Mouse (Mus musculus): ENCODE results near the gene Sdc1. TPM values are rescaled to one million over a fixed set of nuclear protein-coding genes. Genes with fewer than 3 reads are reported as not detected.

The Sdc1 gene
- polyA plus RNA-seq, 1 experiment from 2014 or later = 184 TPM

GRCm38 (mm10) chr12:8829032-8829660, 58.0 kb downstream of the Sdc1 start:
- Histone ChIP-seq H3K4me1 (no peaks in the 10 kb centered on the region), H3K4me3 (no peak overlapping the region), H3K36me3 (no peaks in the 10 kb centered on the region), H3K9me3 (no peaks in the 10 kb centered on the region), H3K27me3 (no peaks in the 10 kb centered on the region), H3K4me2 (replicated peaks) (no peak overlapping the region), H3K9ac (no peak overlapping the region), H3K27ac (no peak overlapping the region)
- no peak for ATAC-seq (ENCODE audit: insufficient number of reproducible peaks, insufficient read depth, low FRiP score, low TSS enrichment)
- 65% methylated on average over 13 of the region's 13 CpGs for WGBS

GRCm38 (mm10) chr12:8829661-8830040, 58.5 kb downstream of the Sdc1 start:
- H3K4me1 ChIP-seq = no peaks in the 10 kb centered on the region
- H3K27me3 ChIP-seq = no peaks in the 10 kb centered on the region
- no peaks in the 10 kb centered on the region for H3K9me3 ChIP-seq
- H3K9ac ChIP-seq = no peak overlapping the region
- no peaks in the 10 kb centered on the region for H3K36me3 ChIP-seq
- 99% methylated on average over 5 of the region's 5 CpGs for WGBS
- ATAC-seq (ENCODE audit: insufficient number of reproducible peaks, insufficient read depth, low FRiP score, low TSS enrichment) = no peak
- H3K27ac ChIP-seq = no peak overlapping the region
- no peak overlapping the region for H3K4me2 ChIP-seq (replicated peaks)
- no peak overlapping the region for H3K4me3 ChIP-seq

GRCm38 (mm10) chr12:8830967-8831635, 60.0 kb downstream of the Sdc1 start:
- Histone ChIP-seq H3K27ac (no peak overlapping the region), H3K9ac (no peak overlapping the region), H3K4me1 (no peaks in the 10 kb centered on the region), H3K27me3 (no peaks in the 10 kb centered on the region), H3K9me3 (no peaks in the 10 kb centered on the region), H3K36me3 (no peaks in the 10 kb centered on the region), H3K4me3 (no peak overlapping the region), H3K4me2 (replicated peaks) (no peak overlapping the region)
- WGBS = 73% methylated on average over 6 of the region's 6 CpGs
- ATAC-seq (ENCODE audit: insufficient number of reproducible peaks, insufficient read depth, low FRiP score, low TSS enrichment) = no peak

- no peaks in the 10 kb centered on the region for H3K9me3 ChIP-seq
- no peak overlapping the region for H3K9ac ChIP-seq
- no peaks in the 10 kb centered on the region for H3K36me3 ChIP-seq
- 89% methylated on average over 6 of the region's 6 CpGs for WGBS
- no peak overlapping the region for H3K27ac ChIP-seq
- no peaks in the 10 kb centered on the region for H3K27me3 ChIP-seq
- H3K4me1 ChIP-seq = no peaks in the 10 kb centered on the region
- H3K4me3 ChIP-seq = no peak overlapping the region
- no peak overlapping the region for H3K4me2 ChIP-seq (replicated peaks)
- no peak for ATAC-seq (ENCODE audit: insufficient number of reproducible peaks, insufficient read depth, low FRiP score, low TSS enrichment)
These were observed 60.6 kb downstream of the Sdc1 start for GRCm38 (mm10) chr12:8831710-8832109.

GRCm38 (mm10) chr12:8840782-8841325, 69.7 kb downstream of the Sdc1 start:
- no peak overlapping the region for H3K27ac ChIP-seq
- no peaks in the 10 kb centered on the region for H3K27me3 ChIP-seq
- no peaks in the 10 kb centered on the region for H3K9me3 ChIP-seq
- WGBS = 61% methylated on average over 7 of the region's 7 CpGs
- no peak overlapping the region for H3K9ac ChIP-seq
- no peaks in the 10 kb centered on the region for H3K36me3 ChIP-seq
- H3K4me2 ChIP-seq (replicated peaks) = no peak overlapping the region
- peaks cover 5% of the 10 kb centered on the region; the same call in 1 of the 2 replicates for H3K4me1 ChIP-seq
- no peak overlapping the region for H3K4me3 ChIP-seq
- ATAC-seq (ENCODE audit: insufficient number of reproducible peaks, insufficient read depth, low FRiP score, low TSS enrichment) = no peak

GRCm38 (mm10) chr12:8842725-8843124, 71.6 kb downstream of the Sdc1 start:
- H3K4me3 ChIP-seq = no peak overlapping the region
- H3K4me1 ChIP-seq = peaks cover 17% of the 10 kb centered on the region
- no peak overlapping the region for H3K9ac ChIP-seq
- no peaks in the 10 kb centered on the region for H3K36me3 ChIP-seq
- H3K4me2 ChIP-seq (replicated peaks) = no peak overlapping the region
- no peak overlapping the region for H3K27ac ChIP-seq
- H3K9me3 ChIP-seq = no peaks in the 10 kb centered on the region
- 61% methylated on average over 7 of the region's 7 CpGs for WGBS
- no peaks in the 10 kb centered on the region for H3K27me3 ChIP-seq
- no peak for ATAC-seq (ENCODE audit: insufficient number of reproducible peaks, insufficient read depth, low FRiP score, low TSS enrichment)

Other genes with a start within 250 kb of the Sdc1 start
- not detected in 2 replicates for gene Slc7a15, start 172.3 kb upstream of the Sdc1 start, polyA plus RNA-seq (2016; fragmentation: Nextera tagmentation; extraction: Ambion mirVana)
- 60.8 and 63.3 TPM in 2 replicates for gene Pum2, start 97.2 kb upstream of the Sdc1 start, polyA plus RNA-seq (2016; fragmentation: Nextera tagmentation; extraction: Ambion mirVana)
- gene Laptm4a, start 150.3 kb downstream of the Sdc1 start, polyA plus RNA-seq (2016; fragmentation: Nextera tagmentation; extraction: Ambion mirVana) = 271 and 307 TPM in 2 replicates
- gene Matn3, start 176.6 kb downstream of the Sdc1 start, polyA plus RNA-seq (2016; fragmentation: Nextera tagmentation; extraction: Ambion mirVana) = 2.0 and 2.1 TPM in 2 replicates
- gene Wdr35, start 202.6 kb downstream of the Sdc1 start, polyA plus RNA-seq (2016; fragmentation: Nextera tagmentation; extraction: Ambion mirVana) = 26.7 and 27.1 TPM in 2 replicates